Mouse (Mus musculus) bone marrow macrophage, adult 2 months (primary cell): ENCODE data around the gene Necap1. TPM values are rescaled to one million over a fixed set of nuclear protein-coding genes. Genes with fewer than 3 reads are reported as not detected.

Source experiments
- H3K27ac ChIP-seq: 2 replicates; pipeline ENCODE4 v1.5.1; 2012; ENCODE audit warnings: low read depth, low read length; ENCODE audit not compliant: insufficient read depth
- H3K4me1 ChIP-seq: 2 replicates; pipeline ENCODE4 v1.6.1; 2012; ENCODE audit warnings: low read length; ENCODE audit not compliant: control insufficient read depth, insufficient read depth
- H3K4me3 ChIP-seq: 2 replicates; pipeline ENCODE4 v1.5.1; 2012; ENCODE audit warnings: mild to moderate bottlenecking, low read length, moderate library complexity; ENCODE audit not compliant: insufficient read depth
- CTCF ChIP-seq: IDR thresholded peaks from 2 replicates; pipeline ENCODE4 v1.5.1; 2012; ENCODE audit warnings: low read depth, mild to moderate bottlenecking, low read length, moderate library complexity
- POLR2A ChIP-seq: IDR thresholded peaks from 2 replicates; pipeline ENCODE4 v1.6.1; 2012; ENCODE audit warnings: mild to moderate bottlenecking, low read depth, low read length, borderline replicate concordance
- polyA plus RNA-seq: library from polyadenylated mRNA; stranded (reverse); fragments of >200 nt; gene quantifications from 2 replicates; pipeline ENCODE4 v1.2.4, GENCODE M21; 2012; ENCODE audit not compliant: missing spikeins, insufficient read depth, insufficient read length

The Necap1 gene
- polyA plus RNA-seq, 1 experiment = 61.2 TPM

DNA sequence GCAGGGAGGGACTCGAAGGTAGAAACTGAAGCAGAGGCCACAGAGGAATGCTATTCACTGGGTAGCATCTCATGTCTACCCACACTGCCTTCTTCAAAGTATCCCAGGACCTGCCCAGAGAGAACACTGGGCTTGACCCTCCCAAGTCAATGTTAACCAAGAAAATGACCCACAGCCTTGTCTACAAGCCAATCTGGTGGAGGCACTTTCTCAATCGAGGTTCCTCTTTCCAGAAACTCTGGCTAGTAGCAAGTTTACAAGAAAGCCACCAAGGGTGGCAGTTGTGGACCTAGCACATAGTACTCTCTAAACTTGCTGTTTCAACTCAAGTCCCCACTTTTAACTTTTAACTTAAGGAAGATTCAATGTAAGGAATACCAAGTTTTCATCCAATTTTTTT is 21.6 kb upstream of the Necap1 start:
- H3K4me1 ChIP-seq = peaks cover 22% of the 10 kb centered on the region
- H3K4me3 ChIP-seq = peak overlapping the region; percentile 63
- peak overlapping the region; percentile 100 for H3K27ac ChIP-seq
- TF ChIP-seq POLR2A = no peak
- TF ChIP-seq CTCF = no peak

DNA sequence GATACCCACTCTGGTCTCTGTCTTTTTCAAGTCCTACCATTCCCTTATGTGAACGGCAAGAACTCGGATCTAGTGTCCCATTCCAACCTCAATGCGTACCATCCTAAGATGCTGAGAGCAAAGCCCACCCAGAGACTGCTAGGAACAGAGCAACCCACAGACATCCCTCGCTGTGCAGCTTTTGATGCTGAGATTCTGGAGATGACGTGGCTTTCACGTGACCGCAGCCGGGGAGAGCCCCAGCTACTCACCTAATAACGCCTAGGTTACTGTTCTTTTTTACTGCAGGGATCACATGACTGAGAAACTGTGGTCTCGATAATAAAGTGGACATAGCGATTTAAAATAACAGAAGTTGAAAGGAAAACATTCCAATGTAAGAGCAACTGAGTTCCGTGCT is 19.7 kb upstream of the Necap1 start:
- Histone ChIP-seq H3K4me1 (peaks cover 26% of the 10 kb centered on the region), H3K27ac (peak overlapping the region; percentile 100), H3K4me3 (peak overlapping the region; percentile 96)
- no peak for TF ChIP-seq CTCF
- no peak for TF ChIP-seq POLR2A

- peak within 1 kb of the TSS; percentile 100 for H3K27ac ChIP-seq
Measured at GRCm38 (mm10) chr6:122855955-122856354, 18.3 kb upstream of the Necap1 start, which contains the start of gene C3ar1. Gene C3ar1 (minus strand): TSS chr6:122856161.

GRCm38 (mm10) chr6:122862434-122862833 is 11.8 kb upstream of the Necap1 start:
- TF ChIP-seq CTCF (peak; percentile 26; the same call in 1 of the 2 replicates), POLR2A (no peak)
- no peak overlapping the region for H3K4me3 ChIP-seq
- H3K4me1 ChIP-seq = peaks cover 23% of the 10 kb centered on the region
- peak overlapping the region; percentile 96 for H3K27ac ChIP-seq

More at GRCm38 (mm10) chr6:122855955-122856354, 18.3 kb upstream of the Necap1 start, which contains the start of gene C3ar1:
- Histone ChIP-seq H3K4me1 (peaks cover 26% of the 10 kb centered on the region), H3K4me3 (peak within 1 kb of the TSS; percentile 96)
- TF ChIP-seq CTCF (no peak), POLR2A (no peak)

DNA sequence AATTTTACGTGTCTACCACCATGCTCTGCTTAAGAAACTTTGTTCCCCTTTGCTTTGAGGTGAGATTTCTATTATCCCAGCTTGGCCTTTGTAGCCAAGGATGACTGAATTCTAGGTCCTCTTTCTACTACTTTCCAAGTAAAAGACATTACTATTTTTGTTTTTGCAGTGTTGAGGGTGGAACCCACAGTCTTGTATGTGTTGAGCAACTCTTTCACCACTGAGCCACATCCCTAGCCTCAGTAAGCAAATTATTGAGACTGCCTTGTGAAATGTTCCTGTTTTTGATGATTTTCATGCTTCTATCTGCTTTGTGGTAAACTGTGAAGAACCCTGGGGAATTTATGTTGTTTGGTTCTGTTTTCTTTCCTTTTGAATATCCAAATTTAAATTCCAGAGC is 11.4 kb upstream of the Necap1 start:
- Histone ChIP-seq H3K4me1 (peaks cover 21% of the 10 kb centered on the region), H3K27ac (peak overlapping the region; percentile 100), H3K4me3 (no peak overlapping the region)
- TF ChIP-seq POLR2A = no peak
- no peak for TF ChIP-seq CTCF

DNA sequence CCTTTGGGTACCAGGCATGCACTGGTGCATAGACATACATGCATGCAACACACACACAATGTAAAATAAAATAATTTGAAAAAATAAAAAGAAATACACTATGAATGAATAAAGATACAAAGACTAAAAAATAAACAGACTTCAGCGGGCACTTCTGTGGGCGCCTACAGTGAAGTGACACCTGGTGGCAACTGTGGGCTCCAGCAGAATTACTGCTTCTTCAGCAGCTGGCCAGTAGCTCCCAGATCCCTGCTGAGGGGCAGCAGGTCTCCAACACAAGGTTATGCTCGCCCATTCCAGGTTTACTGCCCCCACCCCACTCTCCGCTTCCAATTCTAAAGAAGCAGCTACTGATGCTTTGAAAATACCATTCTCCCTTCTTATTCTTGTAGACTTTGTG is 6.4 kb upstream of the Necap1 start:
- Histone ChIP-seq H3K4me1 (peaks cover 54% of the 10 kb centered on the region), H3K4me3 (no peak overlapping the region), H3K27ac (peak overlapping the region; percentile 32; the same call in 1 of the 2 replicates)
- TF ChIP-seq POLR2A (no peak), CTCF (peak; percentile 34; the same call in 1 of the 2 replicates)

- Histone ChIP-seq H3K27ac (peak overlapping the region; percentile 100), H3K4me1 (peaks cover 45% of the 10 kb centered on the region)
Measured at GRCm38 (mm10) chr6:122869846-122870245, 4.4 kb upstream of the Necap1 start.

DNA sequence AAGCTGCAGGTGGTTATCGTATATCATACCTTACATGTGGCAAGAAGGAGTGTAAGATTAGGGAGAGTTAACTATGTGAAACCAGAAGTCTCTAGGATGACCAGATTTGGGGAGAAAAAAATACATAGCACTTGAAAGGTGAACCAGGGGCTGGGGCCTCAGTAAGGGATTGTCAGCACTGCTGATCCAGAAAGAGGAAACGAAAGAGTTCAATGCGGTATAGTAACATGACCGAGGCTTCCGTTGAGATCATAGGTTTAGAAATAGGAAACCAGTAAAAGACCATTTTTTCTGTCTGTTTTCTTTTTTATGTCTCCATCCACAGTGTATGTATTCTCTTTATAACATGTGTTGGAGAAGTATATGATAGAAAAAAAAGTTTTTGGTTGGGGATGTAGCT is 1.5 kb upstream of the Necap1 start:
- Histone ChIP-seq H3K27ac (peak overlapping the region; percentile 100), H3K4me3 (no peak overlapping the region), H3K4me1 (peaks cover 59% of the 10 kb centered on the region)
- TF ChIP-seq CTCF (no peak), POLR2A (no peak)

More at GRCm38 (mm10) chr6:122869846-122870245, 4.4 kb upstream of the Necap1 start:
- TF ChIP-seq POLR2A (no peak), CTCF (no peak)
- H3K4me3 ChIP-seq = no peak overlapping the region

- no peak for TF ChIP-seq CTCF
- TF ChIP-seq POLR2A = no peak
- Histone ChIP-seq H3K4me3 (peak overlapping the region; percentile 90), H3K4me1 (peaks cover 63% of the 10 kb centered on the region), H3K27ac (peak overlapping the region; percentile 90)
Measured at GRCm38 (mm10) chr6:122874720-122875389, 581 bp downstream of the Necap1 start.

- TF ChIP-seq POLR2A = no peak
- Histone ChIP-seq H3K4me1 (peaks cover 36% of the 10 kb centered on the region), H3K4me3 (no peak overlapping the region), H3K27ac (no peak overlapping the region)
Measured at GRCm38 (mm10) chr6:122879141-122879735, 5.0 kb downstream of the Necap1 start.
